Mouse (Mus musculus): ENCODE data around the gene Lsp1.

Gene Lsp1

GRCm38 (mm10) chr7:142445324-142445723 is 15.3 kb upstream of the Lsp1 start:
- DNase-seq = no peak

DNA sequence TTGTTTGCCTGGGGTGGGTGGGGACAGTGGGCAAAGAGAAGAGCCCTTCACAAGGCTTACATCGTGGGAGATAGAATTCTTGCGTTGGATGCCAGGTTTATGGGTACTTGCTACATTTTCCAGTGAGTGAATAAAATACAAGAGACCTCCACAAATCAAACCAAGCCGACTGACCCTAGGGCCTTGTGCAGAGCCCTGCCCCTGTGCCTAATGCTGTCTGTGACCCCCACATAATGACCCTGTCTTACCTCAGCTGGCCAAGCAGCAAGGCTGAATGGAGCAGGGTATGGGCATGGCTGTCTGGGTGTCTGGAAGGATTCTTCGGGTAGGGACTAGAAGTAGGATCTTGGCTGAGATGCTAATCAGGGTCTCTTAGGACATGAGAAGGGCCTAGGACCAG is 14.3 kb upstream of the Lsp1 start:
- DNase-seq = no peak

DNA sequence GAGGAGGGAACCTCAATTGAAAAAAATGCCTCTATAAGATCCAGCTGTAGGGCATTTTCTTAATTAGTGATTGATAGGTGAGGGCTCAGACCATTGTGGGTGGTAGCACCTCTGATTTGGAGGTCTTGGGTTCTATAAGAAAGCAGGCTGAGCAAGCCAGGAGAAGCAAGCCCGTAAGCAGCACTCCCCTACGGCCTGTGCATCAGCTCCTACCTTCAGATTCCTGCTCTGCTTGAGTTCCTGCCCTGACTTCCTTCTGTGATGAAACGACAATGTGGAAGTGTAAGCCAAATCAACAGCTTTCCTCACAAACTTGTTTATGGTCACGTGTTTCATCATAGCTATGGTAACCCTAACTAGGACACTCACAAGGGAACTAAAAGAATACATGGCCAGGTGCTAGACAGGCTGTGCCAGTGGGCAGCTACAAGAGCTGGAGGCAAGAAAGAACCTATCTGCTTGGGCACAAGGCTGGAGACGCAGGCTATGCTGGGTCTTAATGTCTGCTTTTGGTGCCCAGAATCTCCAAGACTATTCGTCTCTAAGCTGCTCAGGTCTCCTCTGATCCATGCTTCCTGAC is 11.5 kb upstream of the Lsp1 start:
- DNase-seq = no peak

DNA sequence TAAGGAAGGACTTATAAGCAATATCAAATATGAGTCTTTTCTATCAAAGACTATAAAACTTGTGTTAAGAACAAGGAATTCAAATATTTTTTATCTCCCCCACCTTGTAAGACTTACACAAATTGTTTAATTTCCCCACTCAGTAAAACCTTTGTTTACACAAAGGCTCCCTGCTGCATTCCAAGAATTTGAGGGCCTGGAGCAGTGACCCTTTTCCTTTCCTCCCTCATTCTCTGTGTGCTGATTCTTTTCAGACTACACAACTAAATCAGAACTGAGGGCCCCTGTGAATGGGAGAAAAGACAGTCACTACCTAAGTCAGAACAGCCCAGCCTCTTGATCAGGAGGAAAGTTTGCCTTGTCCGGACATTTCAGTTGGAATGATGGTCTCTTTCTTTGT is 5.9 kb upstream of the Lsp1 start:
- no peak for DNase-seq

DNA sequence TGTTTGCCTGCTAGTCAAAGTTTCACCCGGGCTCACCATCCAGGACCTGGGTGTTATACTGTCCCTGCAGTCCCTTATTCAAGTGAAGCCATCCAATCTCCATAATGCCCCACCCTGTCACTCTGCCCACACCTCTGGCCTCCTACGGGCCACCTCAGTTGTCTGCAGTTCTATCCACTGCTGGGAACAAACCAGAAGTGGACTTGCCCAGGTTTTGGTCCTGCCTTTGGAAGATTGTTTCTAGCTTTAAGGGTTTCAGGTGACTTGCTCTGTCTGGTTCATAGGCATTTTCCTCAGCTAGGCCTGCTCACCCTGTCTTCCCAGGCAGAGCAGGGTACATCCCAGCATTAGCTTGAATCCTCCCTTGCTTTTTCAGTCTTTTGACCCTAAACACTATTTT is 5.4 kb upstream of the Lsp1 start:
- no peak for DNase-seq

DNA sequence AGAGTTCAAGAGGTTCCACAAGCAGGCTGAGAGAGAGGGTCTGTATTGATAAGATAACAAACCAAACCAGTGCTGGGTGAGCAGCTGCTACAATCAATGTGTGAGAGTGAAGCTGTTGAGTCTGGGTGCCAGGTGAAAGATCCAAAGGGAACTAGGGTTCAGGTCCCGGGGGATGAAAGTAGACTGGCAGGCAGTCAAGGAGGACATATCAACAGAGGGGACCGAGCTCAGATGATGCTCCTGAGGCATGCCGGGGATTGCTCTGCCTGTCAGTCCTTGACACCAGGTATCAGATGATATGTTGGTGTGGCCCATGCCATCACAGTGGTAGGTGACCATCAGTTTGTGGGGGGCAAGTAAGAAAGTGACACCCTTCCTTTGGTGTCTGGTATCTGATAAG is 3.8 kb upstream of the Lsp1 start:
- DNase-seq = peak in 1 of 2 experiments; percentile 4

DNA sequence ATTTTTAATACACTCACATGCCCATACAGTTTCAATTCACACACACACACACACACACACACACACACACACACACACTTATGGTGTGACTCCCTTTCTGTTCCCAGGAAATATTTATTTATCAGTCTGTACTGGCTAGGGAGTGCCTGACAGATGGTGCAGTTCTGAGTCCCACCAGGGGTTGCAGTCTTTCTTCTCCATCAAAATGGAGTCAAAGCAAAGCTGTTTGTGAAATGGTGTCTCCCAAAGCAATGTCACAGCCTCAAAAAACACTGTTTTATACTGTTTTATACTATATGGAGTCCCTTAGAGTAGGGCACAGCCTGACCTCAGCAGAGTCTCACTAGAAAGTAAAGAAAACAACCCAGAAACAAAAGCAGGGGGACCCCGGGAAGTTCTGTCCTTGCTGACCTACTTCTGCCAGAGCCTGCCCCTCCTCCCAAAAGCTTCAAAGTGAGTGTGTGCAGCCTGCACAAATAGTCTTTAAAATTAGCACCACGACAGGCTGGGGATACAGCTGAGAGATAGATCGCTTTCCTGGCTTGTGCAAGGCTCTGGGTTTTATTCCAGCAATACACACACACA is 3.3 kb upstream of the Lsp1 start:
- DNase-seq = no peak

GRCm38 (mm10) chr7:142458026-142458425 is 2.6 kb upstream of the Lsp1 start:
- no peak for DNase-seq

GRCm38 (mm10) chr7:142458676-142459298 is 1.8 kb upstream of the Lsp1 start:
- DNase-seq = no peak

DNA sequence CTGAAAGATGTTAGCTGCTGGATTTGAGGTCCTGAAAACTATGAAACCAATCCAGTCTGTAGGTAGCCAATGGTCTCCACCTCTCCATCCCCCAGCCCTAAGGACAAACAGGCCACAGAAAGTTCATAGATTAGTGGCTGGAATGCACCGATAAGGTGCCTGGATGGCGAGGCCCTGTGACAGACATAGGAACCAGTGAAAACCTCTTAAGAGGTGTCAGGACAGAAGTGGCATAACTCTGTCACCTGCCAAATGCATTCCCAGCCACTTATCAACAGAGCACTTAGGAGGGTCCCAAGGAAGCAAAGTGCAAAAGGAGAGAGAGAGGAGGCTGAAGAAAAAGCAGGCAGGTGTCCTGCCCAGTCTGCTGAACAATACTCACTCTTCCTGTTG is 1.3 kb upstream of the Lsp1 start:
- DNase-seq = no peak

GRCm38 (mm10) chr7:142461446-142461845 is 837 bp downstream of the Lsp1 start:
- DNase-seq = peak in 1 of 2 experiments; percentile 29

GRCm38 (mm10) chr7:142462190-142462589 is 1.6 kb downstream of the Lsp1 start:
- peak in 1 of 2 experiments; percentile 12 for DNase-seq

DNA sequence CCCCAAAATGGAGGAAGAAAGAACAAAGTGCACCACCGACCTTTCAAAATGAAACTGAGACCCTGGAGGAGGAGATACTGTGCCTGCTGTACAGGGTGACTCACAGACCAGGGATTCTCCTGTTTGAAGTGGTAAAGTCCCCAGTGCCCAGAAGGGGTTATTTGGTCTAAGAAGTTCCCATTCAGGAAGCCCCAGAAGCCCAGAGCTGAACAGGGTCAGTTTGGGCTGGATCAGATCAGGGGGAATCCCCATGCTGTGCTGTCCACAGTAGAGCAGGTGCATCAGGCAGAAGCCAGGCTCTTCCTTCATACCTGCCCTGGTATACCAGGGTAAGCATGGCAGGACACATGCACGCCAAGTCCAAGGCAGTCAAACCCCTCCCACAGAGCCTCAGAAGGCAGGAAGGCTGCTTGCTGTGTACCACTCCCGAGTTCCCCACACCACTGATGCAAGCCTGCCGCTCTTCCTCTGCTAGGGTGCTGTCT is 2.0 kb downstream of the Lsp1 start:
- peak; percentile 19 to 34 for DNase-seq

- no peak for DNase-seq
These were observed 9.6 kb downstream of the Lsp1 start for GRCm38 (mm10) chr7:142470171-142470691.

DNA sequence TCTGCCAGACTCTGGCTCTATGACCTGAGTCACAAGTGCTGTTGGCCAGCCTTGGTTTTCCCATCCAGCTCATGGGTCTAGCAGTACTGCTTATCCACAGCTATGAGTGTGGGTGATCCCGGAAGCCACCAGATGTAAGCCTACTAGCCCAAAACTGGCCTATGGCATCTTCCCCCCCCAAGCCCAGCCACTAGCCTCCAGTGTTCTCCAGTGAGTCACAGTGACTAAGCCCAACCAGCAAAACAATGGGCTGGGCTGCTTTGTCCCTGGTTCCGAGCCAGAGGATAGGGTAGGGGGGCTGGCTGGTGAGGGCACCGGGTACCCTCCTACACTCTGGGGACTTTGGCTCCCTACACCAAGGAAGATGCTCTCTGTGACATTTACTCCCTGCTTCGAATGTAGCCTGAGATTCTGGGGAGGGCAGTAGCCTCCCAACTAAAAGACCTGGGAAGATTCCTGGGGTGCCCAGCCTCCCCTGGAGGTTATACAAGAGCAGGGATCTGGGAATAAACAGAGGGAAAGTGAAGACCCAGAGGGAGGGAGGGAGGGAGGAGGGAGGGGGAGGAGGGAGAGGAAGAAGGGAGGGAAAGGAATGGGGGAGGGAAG is 10.3 kb downstream of the Lsp1 start:
- DNase-seq = no peak

GRCm38 (mm10) chr7:142471414-142471861 is 10.8 kb downstream of the Lsp1 start:
- DNase-seq = no peak

DNA sequence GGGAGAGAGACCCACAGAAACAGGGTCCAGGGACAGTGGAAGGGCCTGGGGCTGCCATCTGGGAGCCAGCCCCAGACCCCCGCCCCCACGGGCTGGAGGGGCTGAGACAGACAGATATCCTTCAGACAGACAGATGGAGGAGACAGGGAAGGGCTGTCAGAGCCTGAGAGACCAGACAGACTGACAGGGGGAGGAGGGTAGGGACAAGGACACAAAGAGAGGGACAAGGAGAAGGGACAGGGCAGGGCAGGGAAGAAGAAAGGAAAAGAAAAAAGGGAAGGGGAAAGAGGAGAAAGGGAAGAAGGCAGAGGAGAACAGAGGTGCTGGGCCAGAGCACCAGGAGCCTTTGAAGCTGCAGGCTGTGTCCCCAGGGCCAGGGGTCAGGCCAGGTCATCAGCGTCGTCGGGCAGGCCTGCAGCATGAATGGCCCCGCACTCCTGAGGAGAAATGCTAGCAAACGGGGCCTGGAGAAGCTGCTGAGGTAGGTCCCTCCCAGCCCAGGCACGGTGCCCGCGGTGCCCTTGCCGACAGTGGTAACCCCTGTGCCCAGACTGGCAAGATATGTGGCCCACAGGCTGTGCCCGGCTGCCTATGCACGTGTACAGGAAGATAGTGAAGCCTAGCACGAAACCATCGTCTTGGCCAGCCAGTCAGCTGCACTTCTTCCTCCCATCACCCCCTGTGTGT is 11.4 kb downstream of the Lsp1 start:
- DNase-seq = peak in 1 of 2 experiments; percentile 8

DNA sequence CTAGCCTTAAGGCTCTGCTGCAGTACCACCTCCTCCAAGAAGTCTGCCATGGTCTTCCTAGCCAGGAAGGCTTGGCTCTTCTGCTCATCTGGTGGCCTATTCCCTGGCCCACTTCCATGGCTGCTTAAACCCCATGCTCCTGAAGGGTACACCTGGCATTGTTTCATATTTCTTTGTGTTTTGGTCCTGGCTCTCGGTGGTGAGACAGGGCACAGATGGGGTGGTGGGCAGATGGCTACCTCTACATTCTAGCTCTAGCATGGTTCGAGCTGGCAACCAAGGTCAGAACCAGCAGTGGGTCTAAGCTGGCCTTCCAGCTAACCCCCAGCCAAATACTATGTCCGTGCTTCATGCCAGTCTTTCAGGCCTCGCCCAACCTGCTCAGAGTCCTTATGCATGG is 12.3 kb downstream of the Lsp1 start:
- peak in 1 of 2 experiments; percentile 2 for DNase-seq

GRCm38 (mm10) chr7:142473476-142473875 is 12.9 kb downstream of the Lsp1 start:
- DNase-seq = peak in 1 of 2 experiments; percentile 2

DNA sequence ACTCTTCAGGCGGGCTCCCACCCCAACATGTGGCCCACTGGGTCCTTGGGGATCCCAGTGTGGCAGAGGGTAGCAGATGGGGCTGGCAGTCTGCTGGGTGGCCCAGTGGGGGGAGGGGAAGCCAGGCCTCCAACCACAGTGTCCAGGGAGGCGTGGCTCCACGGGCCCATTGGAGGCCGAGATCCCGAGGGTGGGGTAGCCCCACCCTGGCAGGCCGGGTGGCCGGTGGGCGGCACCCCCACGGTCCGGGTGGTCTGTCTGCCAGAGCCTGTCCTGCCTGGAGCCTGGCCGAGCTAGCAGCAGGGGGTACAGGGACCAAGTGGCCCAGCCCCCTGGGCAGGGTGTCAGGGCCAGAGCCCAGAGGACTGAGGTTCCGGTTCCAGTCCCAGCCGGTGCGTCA is 14.2 kb downstream of the Lsp1 start:
- DNase-seq = peak in 1 of 2 experiments; percentile 6

DNA sequence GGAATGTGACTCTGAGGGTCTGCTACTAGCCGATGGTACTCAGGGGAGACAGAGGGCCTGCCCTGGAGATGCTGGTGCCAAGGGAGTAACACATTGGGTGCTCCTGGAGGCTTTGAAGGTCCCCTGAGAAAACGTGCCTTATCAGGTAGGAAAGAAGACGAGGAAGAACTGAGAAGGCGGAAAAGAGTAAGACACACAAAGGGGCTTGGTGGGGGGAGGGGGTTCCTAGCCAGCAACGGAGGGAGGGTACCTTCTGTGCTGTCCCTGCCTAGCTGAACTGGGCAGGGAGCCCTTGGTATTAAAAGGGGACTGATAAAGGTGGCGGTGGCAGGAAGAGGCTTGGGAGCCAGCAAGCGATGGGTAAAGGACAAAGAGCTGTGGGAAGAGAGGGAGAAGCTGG is 15.0 kb downstream of the Lsp1 start:
- DNase-seq = peak in 1 of 2 experiments; percentile 2

- DNase-seq = no peak
These were observed 15.7 kb downstream of the Lsp1 start for GRCm38 (mm10) chr7:142476271-142476670.
